Mouse (Mus musculus) limb, embryonic 11.5 days (tissue): Measurements from ENCODE around the gene Map3k4. TPM values are rescaled to one million over a fixed set of nuclear protein-coding genes. Genes with fewer than 3 reads are reported as not detected.
A peak's percentile ranks its signal among the peaks of the same experiment; 100 is the strongest.

ENCODE experiments used
- ATAC-seq: fragments of 200-750 bp; cut with Nextera tagmentation; 2 replicates; pipeline ENCODE4 v1.8.0; 2017; ENCODE audit warnings: low read depth; ENCODE audit not compliant: insufficient number of reproducible peaks, low FRiP score, low TSS enrichment
- DNase-seq: peaks from one replicate; pipeline ENCODE4 v3.0.0-alpha.2; 2015; ENCODE audit warnings: low spot score
- H3K27ac ChIP-seq: fragments of 300-500 bp; sonication (generic); replicated peaks from 2 replicates; pipeline ENCODE4 v1.5.1; 2014; ENCODE audit warnings: low read depth, mild to moderate bottlenecking, low read length
- H3K27me3 ChIP-seq: fragments of 300-500 bp; sonication (generic); 2 replicates; pipeline ENCODE4 v1.6.1; 2014; ENCODE audit warnings: mild to moderate bottlenecking, low read length, mixed read lengths; ENCODE audit not compliant: control insufficient read depth, insufficient read depth
- H3K36me3 ChIP-seq: fragments of 300-500 bp; sonication (generic); 2 replicates; pipeline ENCODE4 v1.6.1; 2014; ENCODE audit warnings: mild to moderate bottlenecking, low read length, moderate library complexity, mixed read lengths; ENCODE audit not compliant: control insufficient read depth, insufficient read depth
- H3K4me1 ChIP-seq: fragments of 300-500 bp; sonication (generic); 2 replicates; pipeline ENCODE4 v1.6.1; 2014; ENCODE audit warnings: low read length, mixed read lengths; ENCODE audit not compliant: control insufficient read depth, insufficient read depth
- H3K4me2 ChIP-seq: fragments of 300-500 bp; sonication (generic); 2 replicates; pipeline ENCODE4 v1.6.1; 2014; ENCODE audit warnings: low read depth, mild to moderate bottlenecking, moderate library complexity; ENCODE audit not compliant: severe bottlenecking
- H3K4me3 ChIP-seq: fragments of 300-500 bp; sonication (generic); 2 replicates; pipeline ENCODE4 v1.5.1; 2014; ENCODE audit warnings: low read depth, low read length
- H3K9ac ChIP-seq: fragments of 300-500 bp; sonication (generic); 2 replicates; pipeline ENCODE4 v1.6.1; 2014; ENCODE audit warnings: mild to moderate bottlenecking, low read length
- H3K9me3 ChIP-seq: fragments of 300-500 bp; sonication (generic); 2 replicates; pipeline ENCODE4 v1.6.1; 2016; ENCODE audit warnings: low read length; ENCODE audit not compliant: control insufficient read depth
- WGBS: fragments of 180-500 bp; shearing (Covaris S2); extraction: QIAGEN DNeasy Blood & Tissue Kit; methylation state at CpG from one replicate; pipeline ENCODE4 v1.1.7; 2014; 5-methylcytosine and 5-hydroxymethylcytosine counted together
- polyA plus RNA-seq: library from polyadenylated mRNA; unstranded; fragments of >200 nt; fragmentation: Nextera tagmentation; extraction: Ambion mirVana; gene quantifications from 2 replicates; pipeline ENCODE4 v1.2.1, GENCODE M21; 2014

The Map3k4 gene
- polyA plus RNA-seq, 1 experiment from 2014 or later: 48.0 TPM

GRCm38 (mm10) chr17:12316251-12316650, 2.3 kb downstream of the Map3k4 start:
- H3K4me1 ChIP-seq: no peaks in the 10 kb centered on the region
- ATAC-seq (no peak), DNase-seq (no peak)
- H3K27me3 ChIP-seq: no peaks in the 10 kb centered on the region
- no peaks in the 10 kb centered on the region for H3K36me3 ChIP-seq
- no peaks in the 10 kb centered on the region for H3K9me3 ChIP-seq
- no peak overlapping the region for H3K27ac ChIP-seq
- no peak overlapping the region for H3K4me2 ChIP-seq
- H3K4me3 ChIP-seq: no peak overlapping the region
- 88% methylated on average over 13 of the region's 13 CpGs for WGBS
- no peak overlapping the region for H3K9ac ChIP-seq

- H3K9me3 ChIP-seq: no peaks in the 10 kb centered on the region
- 95% methylated on average over 6 of the region's 6 CpGs for WGBS
- DNase-seq: no peak
- no peak for ATAC-seq
- no peak overlapping the region for H3K4me2 ChIP-seq
- no peaks in the 10 kb centered on the region for H3K4me1 ChIP-seq
- no peaks in the 10 kb centered on the region for H3K36me3 ChIP-seq
- no peak overlapping the region for H3K9ac ChIP-seq
- H3K4me3 ChIP-seq: no peak overlapping the region
- no peak overlapping the region for H3K27ac ChIP-seq
- H3K27me3 ChIP-seq: no peaks in the 10 kb centered on the region
Observed at GRCm38 (mm10) chr17:12312248-12312647, 6.3 kb downstream of the Map3k4 start.

GRCm38 (mm10) chr17:12309493-12309892, 9.1 kb downstream of the Map3k4 start:
- Histone ChIP-seq H3K27ac (no peak overlapping the region), H3K4me1 (no peaks in the 10 kb centered on the region), H3K36me3 (0 out of 2 replicates have a peak, but pooled peaks cover 2% of the 10 kb centered on the region), H3K4me2 (no peak overlapping the region), H3K9ac (no peak overlapping the region), H3K4me3 (no peak overlapping the region), H3K9me3 (no peaks in the 10 kb centered on the region), H3K27me3 (no peaks in the 10 kb centered on the region)
- no peak for ATAC-seq
- DNase-seq: no peak
- WGBS: 89% methylated on average over 9 of the region's 9 CpGs

GRCm38 (mm10) chr17:12309059-12309458, 9.5 kb downstream of the Map3k4 start:
- Histone ChIP-seq H3K9ac (no peak overlapping the region), H3K4me2 (no peak overlapping the region), H3K27me3 (no peaks in the 10 kb centered on the region), H3K4me1 (no peaks in the 10 kb centered on the region), H3K36me3 (0 out of 2 replicates have a peak, but pooled peaks cover 2% of the 10 kb centered on the region), H3K27ac (no peak overlapping the region), H3K4me3 (no peak overlapping the region), H3K9me3 (no peaks in the 10 kb centered on the region)
- DNase-seq (no peak), ATAC-seq (no peak)
- 79% methylated on average over 8 of the region's 8 CpGs for WGBS

- Histone ChIP-seq H3K36me3 (0 out of 2 replicates have a peak, but pooled peaks cover 2% of the 10 kb centered on the region), H3K4me2 (no peak overlapping the region), H3K9me3 (no peaks in the 10 kb centered on the region), H3K4me3 (no peak overlapping the region), H3K4me1 (no peaks in the 10 kb centered on the region), H3K9ac (no peak overlapping the region), H3K27me3 (no peaks in the 10 kb centered on the region), H3K27ac (no peak overlapping the region)
- ATAC-seq: no peak
- 82% methylated on average over 20 of the region's 20 CpGs for WGBS
- no peak for DNase-seq
Observed at GRCm38 (mm10) chr17:12307251-12308135, 11.1 kb downstream of the Map3k4 start.

- WGBS: 93% methylated on average over 6 of the region's 6 CpGs
- ATAC-seq: no peak
- 0 out of 2 replicates have a peak, but pooled peaks cover 2% of the 10 kb centered on the region for H3K36me3 ChIP-seq
Observed at GRCm38 (mm10) chr17:12304658-12305057, 13.9 kb downstream of the Map3k4 start.

GRCm38 (mm10) chr17:12300896-12301706, 17.5 kb downstream of the Map3k4 start:
- Histone ChIP-seq H3K4me2 (no peak overlapping the region), H3K9me3 (no peaks in the 10 kb centered on the region), H3K36me3 (0 out of 2 replicates have a peak, but pooled peaks cover 2% of the 10 kb centered on the region), H3K4me1 (no peaks in the 10 kb centered on the region), H3K27me3 (no peaks in the 10 kb centered on the region), H3K4me3 (no peak overlapping the region), H3K9ac (no peak overlapping the region), H3K27ac (no peak overlapping the region)
- peak; percentile 60 for DNase-seq
- 44% methylated on average over 3 of the region's 3 CpGs for WGBS
- ATAC-seq: peak; percentile 44; the same call in 1 of the 2 replicates

More at GRCm38 (mm10) chr17:12304658-12305057, 13.9 kb downstream of the Map3k4 start:
- no peak overlapping the region for H3K4me3 ChIP-seq
- H3K9ac ChIP-seq: no peak overlapping the region
- no peak overlapping the region for H3K27ac ChIP-seq
- H3K27me3 ChIP-seq: no peaks in the 10 kb centered on the region
- H3K9me3 ChIP-seq: no peaks in the 10 kb centered on the region
- no peak for DNase-seq
- no peaks in the 10 kb centered on the region for H3K4me1 ChIP-seq
- no peak overlapping the region for H3K4me2 ChIP-seq

- 0 out of 2 replicates have a peak, but pooled peaks cover under 1% of the 10 kb centered on the region for H3K36me3 ChIP-seq
- H3K9ac ChIP-seq: no peak overlapping the region
- ATAC-seq: no peak
- H3K4me2 ChIP-seq: no peak overlapping the region
- H3K4me1 ChIP-seq: peaks cover under 1% of the 10 kb centered on the region; the same call in 1 of the 2 replicates
- no peak overlapping the region for H3K27ac ChIP-seq
- no peak overlapping the region for H3K4me3 ChIP-seq
- H3K27me3 ChIP-seq: no peaks in the 10 kb centered on the region
- WGBS: 92% methylated on average over 14 of the region's 14 CpGs
- no peak for DNase-seq
- no peaks in the 10 kb centered on the region for H3K9me3 ChIP-seq
Observed at GRCm38 (mm10) chr17:12300127-12300675, 18.4 kb downstream of the Map3k4 start.
